Comparison of ENCODE assay signal across 12 mouse cellular contexts in genomic region chr13:35537936-35538335, GRCm38 (mm10).
A peak's percentile ranks its signal among the peaks of the same experiment; 100 is the strongest.
DNase-seq lines count a peak whose midpoint lies in the region; ATAC-seq lines count a peak whose summit lies in the region.
"Had no signal": no experiment of that assay in that cellular context is flagged by ENCODE, and none has a peak within 500 bp of the region (broad histone marks: within the 10 kb centered on the region; RNA-seq: fewer than 3 reads in every experiment).

No protein-coding gene starts in this region.

- no peak overlapping the region for H3K9ac ChIP-seq in kidney, embryonic 16.5 days (replicated peaks; ENCODE audit: low read length)
- H3K9ac ChIP-seq in hindbrain, embryonic 16.5 days (ENCODE audit: low read depth, low read length): no peak overlapping the region
- H3K9ac ChIP-seq: hindbrain, embryonic 15.5 days; neural tube, embryonic 13.5 days had no signal

- no peaks in the 10 kb centered on the region for H3K9me3 ChIP-seq in kidney, embryonic 16.5 days (ENCODE audit: low read length)
- H3K9me3 ChIP-seq in hindbrain, embryonic 16.5 days (ENCODE audit: control insufficient read depth, low read length): no peaks in the 10 kb centered on the region
- H3K9me3 ChIP-seq: hindbrain, embryonic 15.5 days; neural tube, embryonic 13.5 days had no signal

- H3K27ac ChIP-seq in kidney, embryonic 16.5 days (ENCODE audit: low read length): no peak overlapping the region
- H3K27ac ChIP-seq in hindbrain, embryonic 16.5 days (ENCODE audit: low read depth, low read length): no peak overlapping the region
- H3K27ac ChIP-seq: hindbrain, embryonic 15.5 days; neural tube, embryonic 13.5 days had no signal

- WGBS in kidney, embryonic 16.5 days: 71% methylated on average over 5 of the region's 5 CpGs
- 76% methylated on average over 5 of the region's 5 CpGs for WGBS in hindbrain, embryonic 16.5 days

- H3K27me3 ChIP-seq in kidney, embryonic 16.5 days (ENCODE audit: insufficient read depth, low read length): no peaks in the 10 kb centered on the region
- no peaks in the 10 kb centered on the region for H3K27me3 ChIP-seq in hindbrain, embryonic 16.5 days (replicated peaks; ENCODE audit: control insufficient read depth, insufficient read depth, low read length)
- H3K27me3 ChIP-seq: hindbrain, embryonic 15.5 days; neural tube, embryonic 13.5 days had no signal

- no peaks in the 10 kb centered on the region for H3K36me3 ChIP-seq in kidney, embryonic 16.5 days (ENCODE audit: insufficient read depth, low read length)
- no peaks in the 10 kb centered on the region for H3K36me3 ChIP-seq in hindbrain, embryonic 16.5 days (ENCODE audit: control insufficient read depth, insufficient read depth, low read length)
- H3K36me3 ChIP-seq: hindbrain, embryonic 15.5 days; neural tube, embryonic 13.5 days had no signal

- no peak overlapping the region for H3K4me2 ChIP-seq in kidney, embryonic 16.5 days (replicated peaks; ENCODE audit: low read depth, low read length)
- H3K4me2 ChIP-seq in hindbrain, embryonic 16.5 days (ENCODE audit: low read length): no peak overlapping the region
- H3K4me2 ChIP-seq: hindbrain, embryonic 15.5 days; neural tube, embryonic 13.5 days had no signal

- peak; percentile 23 for DNase-seq in kidney, adult 11 months
- DNase-seq in adrenal gland, adult 2 months: peak; percentile 87
- peak; percentile 75 to 81 for DNase-seq in cerebellum, postnatal 14 days
- DNase-seq in kidney, postnatal 14 days: peak; percentile 23
- no peak for DNase-seq in Muller cell, postnatal 12 days (ENCODE audit: inconsistent ontology term)

- no peak overlapping the region for H3K4me3 ChIP-seq in kidney, embryonic 16.5 days (ENCODE audit: low read length)
- H3K4me3 ChIP-seq in hindbrain, embryonic 16.5 days (ENCODE audit: low read length): no peak overlapping the region
- H3K4me3 ChIP-seq: hindbrain, embryonic 15.5 days; neural tube, embryonic 13.5 days had no signal

- no peak for ATAC-seq in kidney, embryonic 16.5 days (ENCODE audit: low FRiP score, low TSS enrichment)
- ATAC-seq in hindbrain, embryonic 16.5 days: no peak
- ATAC-seq in activated CD4-positive, CD25-positive, alpha-beta regulatory T cell, adult 4 months: no peak
- ATAC-seq: forebrain, embryonic 16.5 days had no signal

- H3K4me1 ChIP-seq in kidney, embryonic 16.5 days (ENCODE audit: insufficient read depth, low read length): no peaks in the 10 kb centered on the region
- H3K4me1 ChIP-seq in hindbrain, embryonic 16.5 days (ENCODE audit: control insufficient read depth, insufficient read depth, low read depth, low read length): no peaks in the 10 kb centered on the region
- H3K4me1 ChIP-seq: hindbrain, embryonic 15.5 days; megakaryocyte, embryonic 14.5 days; neural tube, embryonic 13.5 days had no signal
